Mouse (Mus musculus): ENCODE measurements at regions not wholly inside any gene's neighbourhood (a gene's known extent, or its start where the extent isn't known, plus 50 kb on each side); places are given as distances from the start of the nearest gene placed in this dataset. TPM values are rescaled to one million over a fixed set of nuclear protein-coding genes. Genes with fewer than 3 reads are reported as not detected.

DNA sequence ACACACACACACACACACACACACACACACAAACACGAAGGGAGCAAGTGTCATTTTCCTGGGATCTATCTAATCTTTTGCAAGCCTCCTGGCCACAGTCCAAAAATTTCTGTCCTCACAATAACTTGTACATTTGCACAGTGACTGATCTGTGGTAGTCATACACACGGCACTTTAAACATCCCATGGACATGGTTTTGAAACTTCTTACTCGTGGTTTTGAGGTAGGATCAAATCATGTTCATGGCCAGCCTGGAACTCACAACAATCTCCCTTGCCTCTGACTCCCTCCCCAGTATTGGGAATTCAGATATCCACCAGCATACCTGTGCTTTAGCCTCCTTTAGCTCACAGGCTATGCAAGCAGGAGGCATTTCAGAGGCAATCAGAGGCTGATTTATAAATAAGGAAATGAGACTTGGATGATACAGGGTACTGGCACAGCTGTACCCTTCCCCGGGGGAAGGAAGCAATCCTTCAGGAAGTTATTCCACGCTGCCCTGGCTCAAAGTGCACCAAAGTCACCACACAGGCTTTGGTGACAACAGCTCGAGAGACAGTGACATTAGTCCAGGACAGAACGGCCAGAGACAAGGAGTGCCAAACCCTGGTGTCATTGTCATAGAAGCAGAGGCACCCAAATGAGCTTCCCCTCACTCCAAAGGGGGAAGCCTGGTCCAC, 52.1 kb upstream of the Klf3 start:
- DNase-seq (ENCODE audit: low spot score) = no peak
- no peaks in the 10 kb centered on the region for H3K9me3 ChIP-seq (ENCODE audit: control insufficient read depth, low read length)
- no peak overlapping the region for H3K27ac ChIP-seq (replicated peaks; ENCODE audit: low read depth, low read length)
- H3K36me3 ChIP-seq (ENCODE audit: control insufficient read depth, insufficient read depth, low read length) = no peaks in the 10 kb centered on the region
- no peak for TF ChIP-seq POLR2A (IDR thresholded peaks at IDR 0.05; ENCODE audit: borderline replicate concordance, extremely low read depth, insufficient read depth, insufficient read length)
- no peak overlapping the region for H3K4me2 ChIP-seq (replicated peaks; ENCODE audit: low read depth, low read length, severe bottlenecking)
- no peak overlapping the region for H3K4me3 ChIP-seq (replicated peaks; ENCODE audit: low read length)
- ATAC-seq (ENCODE audit: low FRiP score, low read depth) = no peak
- WGBS = 61% methylated on average over 7 of the region's 7 CpGs
- H3K9ac ChIP-seq (ENCODE audit: low read depth, low read length, severe bottlenecking) = no peak overlapping the region
- no peaks in the 10 kb centered on the region for H3K4me1 ChIP-seq (ENCODE audit: control insufficient read depth, insufficient read depth, low read length)
- H3K27me3 ChIP-seq (ENCODE audit: control insufficient read depth, insufficient read depth, low read length) = no peaks in the 10 kb centered on the region

DNA sequence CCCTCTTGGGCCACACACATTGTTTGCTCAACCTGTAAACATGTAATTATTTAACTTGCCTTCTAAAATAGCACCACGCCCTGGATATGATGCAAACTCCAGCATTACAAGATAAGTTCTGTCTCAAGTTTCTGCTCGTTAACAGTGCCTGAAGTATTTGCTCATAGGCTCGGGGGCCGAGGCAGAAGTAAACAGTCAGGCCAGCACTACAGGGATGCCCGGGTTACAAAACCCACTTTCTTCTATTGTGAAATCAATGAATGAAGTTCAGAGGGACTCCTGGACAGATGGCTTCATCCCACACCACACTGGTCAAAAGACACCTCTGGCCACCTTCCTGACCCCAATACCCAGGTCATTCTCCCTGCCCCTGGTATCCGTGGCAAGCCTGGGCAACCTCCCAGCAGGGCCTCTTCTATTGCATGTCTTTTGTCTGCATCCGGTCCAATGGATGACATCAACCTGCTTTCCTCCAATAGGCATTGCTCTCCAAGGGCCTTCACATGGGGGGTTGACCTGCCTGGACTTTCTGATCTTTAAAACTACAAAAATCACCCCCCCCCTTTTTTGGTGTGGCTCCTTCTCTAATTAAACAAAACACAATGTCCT, 49.9 kb upstream of the Klf3 start:
- Histone ChIP-seq H3K4me1 (ENCODE audit: control insufficient read depth, insufficient read depth, low read length) (no peaks in the 10 kb centered on the region), H3K27ac (replicated peaks; ENCODE audit: low read depth, low read length) (no peak overlapping the region), H3K9ac (ENCODE audit: low read depth, low read length, severe bottlenecking) (no peak overlapping the region), H3K9me3 (ENCODE audit: control insufficient read depth, low read length) (no peaks in the 10 kb centered on the region), H3K27me3 (ENCODE audit: control insufficient read depth, insufficient read depth, low read length) (no peaks in the 10 kb centered on the region), H3K36me3 (ENCODE audit: control insufficient read depth, insufficient read depth, low read length) (no peaks in the 10 kb centered on the region), H3K4me2 (replicated peaks; ENCODE audit: low read depth, low read length, severe bottlenecking) (no peak overlapping the region), H3K4me3 (replicated peaks; ENCODE audit: low read length) (no peak overlapping the region)
- DNase-seq (ENCODE audit: low spot score) = no peak
- ATAC-seq (ENCODE audit: low FRiP score, low read depth) = no peak
- WGBS = 66% methylated on average over 7 of the region's 7 CpGs
- TF ChIP-seq POLR2A (IDR thresholded peaks at IDR 0.05; ENCODE audit: borderline replicate concordance, extremely low read depth, insufficient read depth, insufficient read length) = no peak

Small RNAs in the stretch of these regions (microRNA-seq; reads per million reads assigned to microRNA genes)
- not detected for gene Gm25306
